8 mouse cellular contexts compared by ENCODE assay signal in genomic region chr13:3917571-3918311, GRCm38 (mm10). TPM values are rescaled to one million over a fixed set of nuclear protein-coding genes. Genes with fewer than 3 reads are reported as not detected.
DNase-seq lines count a peak whose midpoint lies in the region; ATAC-seq and TF ChIP-seq lines count a peak whose summit lies in the region.

Net1 (minus strand) TSS chr13:3918220.
Tubal3 (plus strand) TSS chr13:3918274.

- H3ac ChIP-seq in myocyte (ENCODE audit: control insufficient read depth, insufficient read length): peak within 1 kb of the TSS; percentile 52

- DNase-seq in A20 (ENCODE audit: low read depth, low spot score): peak; percentile 93
- DNase-seq in liver, adult 2 months (ENCODE audit: extremely low read depth, low read depth, low spot score): peak; percentile 67
- DNase-seq in splenic B cell, adult 2 months (ENCODE audit: low read depth, low spot score): peak; percentile 90

- peaks cover 5% of the 10 kb centered on the region for H3K4me1 ChIP-seq in bone marrow macrophage, adult 2 months (ENCODE audit: control insufficient read depth, insufficient read depth, low read length)
- peaks cover 3% of the 10 kb centered on the region; the same call in 1 of the 2 replicates for H3K4me1 ChIP-seq in embryonic fibroblast, embryonic 13.5 days (ENCODE audit: control insufficient read depth, insufficient read depth, low read length)
- H3K4me1 ChIP-seq in heart, embryonic 11.5 days (ENCODE audit: control insufficient read depth, insufficient read depth, low read length): peaks cover 8% of the 10 kb centered on the region
- H3K4me1 ChIP-seq in kidney, embryonic 16.5 days (ENCODE audit: insufficient read depth, low read length): peaks cover 7% of the 10 kb centered on the region
- peaks cover 5% of the 10 kb centered on the region; the same call in 1 of the 2 replicates for H3K4me1 ChIP-seq in liver, adult 2 months (ENCODE audit: control insufficient read depth, insufficient read depth, low read length)

- no peaks in the 10 kb centered on the region for H3K9me3 ChIP-seq in heart, embryonic 11.5 days (replicated peaks; ENCODE audit: control insufficient read depth, low read length)
- 0 out of 2 replicates have a peak, but pooled peaks cover 5% of the 10 kb centered on the region for H3K9me3 ChIP-seq in kidney, embryonic 16.5 days (ENCODE audit: low read length)

- H3K9ac ChIP-seq in heart, embryonic 11.5 days (ENCODE audit: low read depth, low read length): peak within 1 kb of the TSS; percentile 93
- H3K9ac ChIP-seq in kidney, embryonic 16.5 days (replicated peaks; ENCODE audit: low read length): peak within 1 kb of the TSS; percentile 93
- peak within 1 kb of the TSS; percentile 74 for H3K9ac ChIP-seq in liver, adult 2 months (ENCODE audit: low read depth, low read length)

- no peaks in the 10 kb centered on the region for H3K79me2 ChIP-seq in liver, adult 2 months (ENCODE audit: control insufficient read depth, insufficient read depth, low read length)
- H3K79me2 ChIP-seq in myocyte (ENCODE audit: control insufficient read depth, insufficient read depth): peaks cover 25% of the 10 kb centered on the region

- peak within 1 kb of the TSS; percentile 81 for H3K4me3 ChIP-seq in bone marrow macrophage, adult 2 months (ENCODE audit: insufficient read depth, low read length)
- H3K4me3 ChIP-seq in embryonic fibroblast, embryonic 13.5 days (ENCODE audit: insufficient read depth, low read length): peak within 1 kb of the TSS; percentile 93
- peak within 1 kb of the TSS; percentile 92 for H3K4me3 ChIP-seq in heart, embryonic 11.5 days (ENCODE audit: low read depth, low read length)
- peak within 1 kb of the TSS; percentile 95 for H3K4me3 ChIP-seq in kidney, embryonic 16.5 days (ENCODE audit: low read length)
- H3K4me3 ChIP-seq in liver, adult 2 months (ENCODE audit: insufficient read depth, low read depth, low read length): peak within 1 kb of the TSS; percentile 86
- H3K4me3 ChIP-seq in myocyte: peak within 1 kb of the TSS; percentile 51

- no peaks in the 10 kb centered on the region for H3K27me3 ChIP-seq in heart, embryonic 11.5 days (ENCODE audit: control insufficient read depth, insufficient read depth, low read length)
- H3K27me3 ChIP-seq in kidney, embryonic 16.5 days (ENCODE audit: insufficient read depth, low read length): no peaks in the 10 kb centered on the region
- no peaks in the 10 kb centered on the region for H3K27me3 ChIP-seq in liver, adult 2 months (ENCODE audit: control insufficient read depth, insufficient read depth, low read length)
- no peaks in the 10 kb centered on the region for H3K27me3 ChIP-seq in myocyte (ENCODE audit: control insufficient read depth, insufficient read depth, insufficient read length)
- no peaks in the 10 kb centered on the region; the same call in none of the 2 replicates for H3K27me3 ChIP-seq in splenic B cell, adult 2 months (ENCODE audit: control insufficient read depth, insufficient read depth, low read length, poor library complexity, severe bottlenecking)

- H3K36me3 ChIP-seq in heart, embryonic 11.5 days (ENCODE audit: control insufficient read depth, insufficient read depth, low read length): peaks cover 4% of the 10 kb centered on the region; the same call in 1 of the 2 replicates
- peaks cover 11% of the 10 kb centered on the region for H3K36me3 ChIP-seq in kidney, embryonic 16.5 days (ENCODE audit: insufficient read depth, low read length)
- H3K36me3 ChIP-seq in liver, adult 2 months (ENCODE audit: control insufficient read depth, insufficient read depth, low read length): no peaks in the 10 kb centered on the region
- H3K36me3 ChIP-seq in myocyte (ENCODE audit: control insufficient read depth, insufficient read depth): no peaks in the 10 kb centered on the region
- no peaks in the 10 kb centered on the region for H3K36me3 ChIP-seq in splenic B cell, adult 2 months (ENCODE audit: control insufficient read depth, insufficient read depth, low read length, poor library complexity, severe bottlenecking)

- TF ChIP-seq POLR2A in bone marrow macrophage, adult 2 months (IDR thresholded peaks at IDR 0.05; ENCODE audit: borderline replicate concordance, low read depth, low read length): no peak
- peak; percentile 44 for TF ChIP-seq POLR2A in embryonic fibroblast, embryonic 13.5 days (IDR thresholded peaks at IDR 0.05; ENCODE audit: low read depth, low read length)
- no peak for TF ChIP-seq POLR2A in liver, adult 2 months (IDR thresholded peaks at IDR 0.05; ENCODE audit: extremely low read depth, insufficient read depth, low read length)
- no peak for TF ChIP-seq POLR2A in myocyte (IDR thresholded peaks at IDR 0.05; ENCODE audit: insufficient read length, low read depth)

- peak within 1 kb of the TSS; percentile 79 for H3K4me2 ChIP-seq in heart, embryonic 11.5 days
- peak within 1 kb of the TSS; percentile 77 for H3K4me2 ChIP-seq in kidney, embryonic 16.5 days (replicated peaks; ENCODE audit: low read depth, low read length)
- H3K4me2 ChIP-seq in myocyte (ENCODE audit: low read depth): peak within 1 kb of the TSS; percentile 90

- under 1% methylated on average over 52 of the region's 52 CpGs for WGBS in heart, embryonic 11.5 days (ENCODE audit: insufficient replicate concordance)
- 0% methylated on average over 52 of the region's 52 CpGs for WGBS in kidney, embryonic 16.5 days
- WGBS in liver, adult 2 months: under 1% methylated on average over 52 of the region's 52 CpGs

- peak; percentile 98 for ATAC-seq in heart, embryonic 11.5 days (replicated peaks; ENCODE audit: insufficient number of reproducible peaks, low FRiP score, low TSS enrichment)
- peak; percentile 99 for ATAC-seq in kidney, embryonic 16.5 days (ENCODE audit: low FRiP score, low TSS enrichment)

- no peak within 1 kb of the TSS for H3K27ac ChIP-seq in bone marrow macrophage, adult 2 months (ENCODE audit: insufficient read depth, low read depth, low read length)
- H3K27ac ChIP-seq in embryonic fibroblast, embryonic 13.5 days (ENCODE audit: insufficient read depth, low read length): no peak within 1 kb of the TSS
- H3K27ac ChIP-seq in heart, embryonic 11.5 days (ENCODE audit: low read depth, low read length): 0 out of 2 replicates have a peak within 1 kb of the TSS, but pooled peaks have one; percentile 50
- peak within 1 kb of the TSS; percentile 73 for H3K27ac ChIP-seq in kidney, embryonic 16.5 days (ENCODE audit: low read length)
- no peak within 1 kb of the TSS for H3K27ac ChIP-seq in liver, adult 2 months (replicated peaks; ENCODE audit: insufficient read depth, low read depth, low read length)

- no peak for TF ChIP-seq CTCF in bone marrow macrophage, adult 2 months (IDR thresholded peaks at IDR 0.05; ENCODE audit: low read depth, low read length)
- TF ChIP-seq CTCF in embryonic fibroblast, embryonic 13.5 days (IDR thresholded peaks at IDR 0.05; ENCODE audit: borderline replicate concordance, insufficient read depth, low read length): no peak
- TF ChIP-seq CTCF in liver, adult 2 months (IDR thresholded peaks at IDR 0.05; ENCODE audit: low read depth, low read length): no peak

TF ChIP-seq in myocyte, 11 proteins besides CTCF, POLR2A, EP300 and RAD21:
- TF ChIP-seq POLR2AphosphoS2 (IDR thresholded peaks at IDR 0.05; ENCODE audit: insufficient read length, low read depth) (no peak), TCF12 (IDR thresholded peaks at IDR 0.05; ENCODE audit: insufficient read depth, poor library complexity, severe bottlenecking) (no peak), E2F4 (IDR thresholded peaks at IDR 0.05; ENCODE audit: insufficient read depth) (peak; percentile 96)

RNA-seq across cellular contexts. Expression of gene Net1, which starts in this region (rescaled TPM):
- polyA plus RNA-seq in bone marrow macrophage, adult 2 months (2012; ENCODE audit: insufficient read depth, insufficient read length, missing spikeins): 5.8 and 6.3 TPM in 2 replicates
- polyA plus RNA-seq in embryonic fibroblast, embryonic 13.5 days (2011; ENCODE audit: insufficient read length, low read depth, missing spikeins): 54.7 and 66.1 TPM in 2 replicates
- 47.9 and 51.8 TPM in 2 replicates for polyA plus RNA-seq in heart, embryonic 11.5 days (2014; fragmentation: Nextera tagmentation; extraction: Ambion mirVana)
- 56.8 and 60.9 TPM in 2 replicates for polyA plus RNA-seq in kidney, embryonic 16.5 days (2015; fragmentation: Nextera tagmentation; extraction: Ambion mirVana)
- 20.5 and 26.3 TPM in 2 replicates for total RNA-seq in liver, adult 2 months (2014; rRNA removed)
- polyA plus RNA-seq in liver, adult 2 months (2012; rRNA removed): 17.1 and 18.4 TPM in 2 replicates
- 13.7 TPM for polyA plus RNA-seq in myocyte (2012; fragmentation: generic; extraction: Trizol)

RNA-seq across cellular contexts. Expression of gene Tubal3, which starts in this region (rescaled TPM):
- not detected in 2 replicates for polyA plus RNA-seq in bone marrow macrophage, adult 2 months (2012; ENCODE audit: insufficient read depth, insufficient read length, missing spikeins)
- not detected in 2 replicates for polyA plus RNA-seq in embryonic fibroblast, embryonic 13.5 days (2011; ENCODE audit: insufficient read length, low read depth, missing spikeins)
- not detected in 2 replicates for polyA plus RNA-seq in heart, embryonic 11.5 days (2014; fragmentation: Nextera tagmentation; extraction: Ambion mirVana)
- not detected in 2 replicates for polyA plus RNA-seq in kidney, embryonic 16.5 days (2015; fragmentation: Nextera tagmentation; extraction: Ambion mirVana)
- total RNA-seq in liver, adult 2 months (2014; rRNA removed): not detected in 2 replicates
- polyA plus RNA-seq in liver, adult 2 months (2012; rRNA removed): not detected in 2 replicates
- not detected for polyA plus RNA-seq in myocyte (2012; fragmentation: generic; extraction: Trizol)

Comparison
In these comparisons a context has a peak if more than half of its experiments do, and no peak if none do; other contexts are left out.
1. H3K27ac ChIP-seq: peak in heart, embryonic 11.5 days (single experiment) and kidney, embryonic 16.5 days (single experiment); none in bone marrow macrophage, adult 2 months (single experiment), embryonic fibroblast, embryonic 13.5 days (single experiment) and liver, adult 2 months (single experiment).
2. Peak in every context shown above with its lines, with median percentiles within 50 percentile points of each other: DNase-seq, H3K4me3 ChIP-seq, H3K4me2 ChIP-seq and H3K9ac ChIP-seq.